Mouse (Mus musculus) urinary bladder, adult 18-20 months (tissue): ENCODE data around the gene Tmem59l.
"Not testable (repeated sequence)": the region's sequence is repeated elsewhere in the genome, so short reads cannot be mapped to it uniquely, and the experiment has no call there.

Experiments used
- DNase-seq, 2 experiments: peaks; one replicate each; pipeline ENCODE4 v3.0.0; 2022; ENCODE audit warnings: low spot score in 2 of 2, mixed read lengths in 2 of 2

Gene Tmem59l

GRCm38 (mm10) chr8:70486941-70487520 lies at the start of gene Tmem59l:
Gene Tmem59l (minus strand): TSS chr8:70487358.
- no peak for DNase-seq

GRCm38 (mm10) chr8:70535701-70536100 lies 48.5 kb upstream of the Tmem59l start:
- DNase-seq = no peak

- DNase-seq = no peak
Observed at GRCm38 (mm10) chr8:70535221-70535620, 48.1 kb upstream of the Tmem59l start.

GRCm38 (mm10) chr8:70534281-70534680 lies 47.1 kb upstream of the Tmem59l start:
- DNase-seq = no peak

- DNase-seq = no peak
Observed at GRCm38 (mm10) chr8:70530314-70530713, 43.2 kb upstream of the Tmem59l start.

GRCm38 (mm10) chr8:70529741-70530161 lies 42.6 kb upstream of the Tmem59l start:
- DNase-seq = no peak

- no peak for DNase-seq
Observed at GRCm38 (mm10) chr8:70529299-70529698, 42.1 kb upstream of the Tmem59l start.

GRCm38 (mm10) chr8:70528182-70528797 lies 41.1 kb upstream of the Tmem59l start:
- no peak for DNase-seq

- DNase-seq = peak; percentile 95 to 99
Observed at GRCm38 (mm10) chr8:70527512-70528181, 40.5 kb upstream of the Tmem59l start, which contains the start of the genes Fkbp8 and Kxd1. Gene Fkbp8 (plus strand): TSS chr8:70527724. Gene Kxd1 (minus strand): TSS chr8:70527956.

- DNase-seq = no peak
Observed at GRCm38 (mm10) chr8:70527111-70527511, 40.0 kb upstream of the Tmem59l start.

- DNase-seq = peak; percentile 91 to 95
Observed at GRCm38 (mm10) chr8:70522592-70523403, 35.6 kb upstream of the Tmem59l start.

GRCm38 (mm10) chr8:70519606-70520005 lies 32.4 kb upstream of the Tmem59l start:
- no peak for DNase-seq

GRCm38 (mm10) chr8:70519043-70519442 lies 31.9 kb upstream of the Tmem59l start:
- DNase-seq = no peak

GRCm38 (mm10) chr8:70517940-70518643 lies 30.9 kb upstream of the Tmem59l start:
- DNase-seq = no peak

GRCm38 (mm10) chr8:70513441-70513840 lies 26.3 kb upstream of the Tmem59l start:
- no peak for DNase-seq

- DNase-seq = no peak
Observed at GRCm38 (mm10) chr8:70512253-70512903, 25.2 kb upstream of the Tmem59l start.

- DNase-seq = no peak
Observed at GRCm38 (mm10) chr8:70511770-70512169, 24.6 kb upstream of the Tmem59l start.

- not testable (repeated sequence) for DNase-seq
Observed at GRCm38 (mm10) chr8:70511174-70511573, 24.0 kb upstream of the Tmem59l start.

- peak; percentile 93 to 96 for DNase-seq
Observed at GRCm38 (mm10) chr8:70510228-70510915, 23.2 kb upstream of the Tmem59l start, which contains the start of gene Uba52. Gene Uba52 (minus strand): TSS chr8:70510801.

GRCm38 (mm10) chr8:70509281-70509952 lies 22.3 kb upstream of the Tmem59l start:
- DNase-seq = no peak
